Mouse (Mus musculus) embryonic facial prominence, embryonic 14.5 days (tissue): ENCODE results near the gene Rgs2. TPM values are rescaled to one million over a fixed set of nuclear protein-coding genes. Genes with fewer than 3 reads are reported as not detected.

Experiments
- ATAC-seq: fragments of 200-750 bp; cut with Nextera tagmentation; 2 replicates; pipeline ENCODE4 v1.8.0; 2017; ENCODE audit warnings: low read depth, moderate number of reproducible peaks, moderate TSS enrichment
- DNase-seq: peaks from one replicate; pipeline ENCODE4 v3.0.0-alpha.2; 2015; ENCODE audit warnings: low spot score
- H3K27ac ChIP-seq: fragments of 300-500 bp; sonication (generic); replicated peaks from 2 replicates; pipeline ENCODE4 v1.5.1; 2014; ENCODE audit warnings: low read depth, mild to moderate bottlenecking, low read length, moderate library complexity
- H3K27me3 ChIP-seq: fragments of 300-500 bp; sonication (generic); replicated peaks from 2 replicates; pipeline ENCODE4 v1.6.1; 2014; ENCODE audit warnings: low read length; ENCODE audit not compliant: control insufficient read depth, insufficient read depth
- H3K36me3 ChIP-seq: fragments of 300-500 bp; sonication (generic); 2 replicates; pipeline ENCODE4 v1.6.1; 2014; ENCODE audit warnings: low read length, mixed read lengths; ENCODE audit not compliant: control insufficient read depth, insufficient read depth
- H3K4me1 ChIP-seq: fragments of 300-500 bp; sonication (generic); 2 replicates; pipeline ENCODE4 v1.6.1; 2014; ENCODE audit warnings: antibody characterized with exemption, low read length; ENCODE audit not compliant: control insufficient read depth, insufficient read depth
- H3K4me2 ChIP-seq: fragments of 300-500 bp; sonication (generic); 2 replicates; pipeline ENCODE4 v1.6.1; 2014; ENCODE audit warnings: low read depth, mild to moderate bottlenecking, low read length, moderate library complexity, mixed read lengths
- H3K4me3 ChIP-seq: fragments of 300-500 bp; sonication (generic); 2 replicates; pipeline ENCODE4 v1.5.1; 2014; ENCODE audit warnings: low read depth, mild to moderate bottlenecking, low read length
- H3K9ac ChIP-seq: fragments of 300-500 bp; sonication (generic); 2 replicates; pipeline ENCODE4 v1.6.1; 2014; ENCODE audit warnings: low read depth, mild to moderate bottlenecking, low read length, moderate library complexity, mixed read lengths
- H3K9me3 ChIP-seq: fragments of 300-500 bp; sonication (generic); 2 replicates; pipeline ENCODE4 v1.6.1; 2016; ENCODE audit warnings: low read length; ENCODE audit not compliant: control insufficient read depth
- WGBS: fragments of 180-500 bp; shearing (Covaris S2); extraction: QIAGEN DNeasy Blood & Tissue Kit; methylation state at CpG from one replicate; pipeline ENCODE4 v1.1.7; 2014; 5-methylcytosine and 5-hydroxymethylcytosine counted together
- polyA plus RNA-seq: library from polyadenylated mRNA; unstranded; fragments of >200 nt; fragmentation: Nextera tagmentation; extraction: Ambion mirVana; gene quantifications from 2 replicates; pipeline ENCODE4 v1.2.1, GENCODE M21; 2014

Rgs2 gene
- polyA plus RNA-seq, 1 experiment from 2014 or later, result 49.2 TPM

DNA sequence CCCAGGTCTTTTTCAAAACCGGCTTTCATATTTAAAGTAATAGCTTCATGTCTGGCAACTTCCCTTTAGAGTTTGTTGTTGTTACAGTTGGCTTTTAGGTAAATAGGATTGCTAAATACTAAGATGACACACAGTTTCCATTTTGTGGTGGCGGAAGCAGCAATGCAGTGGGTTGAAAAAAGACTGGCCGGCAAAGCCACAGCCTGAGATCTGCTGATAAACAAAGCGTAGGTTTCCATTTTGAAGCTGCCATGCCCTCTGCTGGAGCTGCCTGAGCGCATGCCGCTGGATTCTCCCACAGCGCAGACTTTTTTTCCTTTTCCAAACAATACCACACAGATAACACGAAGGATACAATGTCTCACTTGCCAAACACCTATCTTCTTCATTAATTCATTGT, 2.6 kb upstream of the Rgs2 start:
- Histone ChIP-seq H3K9ac (peak overlapping the region; percentile 47; the same call in 1 of the 2 replicates), H3K4me3 (peak overlapping the region; percentile 23), H3K4me2 (peak overlapping the region; percentile 55), H3K27me3 (no peaks in the 10 kb centered on the region), H3K36me3 (peaks cover 4% of the 10 kb centered on the region), H3K9me3 (no peaks in the 10 kb centered on the region), H3K4me1 (0 out of 2 replicates have a peak, but pooled peaks cover 7% of the 10 kb centered on the region), H3K27ac (no peak overlapping the region)
- 1% methylated on average over 8 of the region's 8 CpGs for WGBS
- DNase-seq (peak; percentile 91), ATAC-seq (no peak)

GRCm38 (mm10) chr1:144005648-144006047, 1.7 kb upstream of the Rgs2 start:
- H3K4me1 ChIP-seq, result 0 out of 2 replicates have a peak, but pooled peaks cover 7% of the 10 kb centered on the region
- no peaks in the 10 kb centered on the region for H3K9me3 ChIP-seq
- DNase-seq (no peak), ATAC-seq (no peak)
- H3K27ac ChIP-seq, result no peak overlapping the region
- no peak overlapping the region for H3K9ac ChIP-seq
- H3K4me3 ChIP-seq, result no peak overlapping the region
- H3K27me3 ChIP-seq, result no peaks in the 10 kb centered on the region
- peaks cover 13% of the 10 kb centered on the region for H3K36me3 ChIP-seq
- H3K4me2 ChIP-seq, result no peak overlapping the region

DNA sequence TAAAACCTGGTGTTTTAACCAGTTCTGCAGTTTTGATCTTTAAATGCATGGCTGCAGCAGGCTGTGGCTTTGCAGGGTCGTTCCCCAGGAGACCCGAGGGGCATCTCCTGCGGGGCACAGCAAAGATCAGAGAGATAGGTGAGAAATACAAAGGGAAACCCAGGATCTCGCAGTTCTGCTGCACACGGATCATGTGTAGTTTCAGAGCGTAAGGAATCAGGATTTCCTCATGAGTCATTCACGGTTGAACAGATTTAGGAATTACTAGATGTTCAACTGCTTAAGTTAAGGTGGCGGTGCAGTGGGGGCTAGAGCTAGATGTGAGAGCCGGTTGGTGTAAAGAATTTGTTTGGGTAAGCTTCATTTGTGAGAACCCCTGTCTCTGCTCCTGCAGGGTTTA, 780 bp upstream of the Rgs2 start:
- Histone ChIP-seq H3K9ac (peak overlapping the region; percentile 59), H3K27me3 (no peaks in the 10 kb centered on the region), H3K4me2 (peak overlapping the region; percentile 72), H3K9me3 (no peaks in the 10 kb centered on the region), H3K4me1 (0 out of 2 replicates have a peak, but pooled peaks cover 7% of the 10 kb centered on the region), H3K36me3 (peaks cover 14% of the 10 kb centered on the region), H3K27ac (peak overlapping the region; percentile 81; the same call in 1 of the 2 replicates), H3K4me3 (peak overlapping the region; percentile 71)
- ATAC-seq (no peak), DNase-seq (peak; percentile 57)
- 3% methylated on average over 9 of the region's 9 CpGs for WGBS

DNA sequence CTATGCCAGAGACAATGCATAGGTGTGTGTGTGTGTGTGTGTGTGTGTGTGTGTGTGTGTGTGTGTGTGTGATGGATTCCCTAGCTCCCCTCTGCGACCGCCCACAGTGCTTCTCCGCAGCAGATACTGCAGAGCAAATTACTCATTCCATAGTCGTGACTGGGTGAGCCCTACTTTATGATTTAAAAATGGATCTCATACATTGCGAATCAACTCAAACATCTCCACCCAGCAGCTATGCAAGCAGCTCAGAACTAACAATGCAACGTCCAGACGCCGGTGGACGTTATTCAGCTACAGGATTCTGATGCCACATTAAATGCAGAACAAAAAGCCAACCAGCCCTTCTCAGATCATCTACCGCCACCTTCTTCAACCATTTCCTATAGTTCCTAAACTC, 545 bp downstream of the Rgs2 start:
- H3K4me1 ChIP-seq, result 0 out of 2 replicates have a peak, but pooled peaks cover 7% of the 10 kb centered on the region
- no peaks in the 10 kb centered on the region for H3K27me3 ChIP-seq
- H3K27ac ChIP-seq, result peak overlapping the region; percentile 42
- peak; percentile 3; the same call in 1 of the 2 replicates for ATAC-seq
- H3K4me2 ChIP-seq, result peak overlapping the region; percentile 72
- WGBS, result 5% methylated on average over 10 of the region's 10 CpGs
- no peaks in the 10 kb centered on the region for H3K9me3 ChIP-seq
- DNase-seq, result peak; percentile 43
- H3K9ac ChIP-seq, result peak overlapping the region; percentile 69
- H3K4me3 ChIP-seq, result peak overlapping the region; percentile 71
- H3K36me3 ChIP-seq, result peaks cover 14% of the 10 kb centered on the region

DNA sequence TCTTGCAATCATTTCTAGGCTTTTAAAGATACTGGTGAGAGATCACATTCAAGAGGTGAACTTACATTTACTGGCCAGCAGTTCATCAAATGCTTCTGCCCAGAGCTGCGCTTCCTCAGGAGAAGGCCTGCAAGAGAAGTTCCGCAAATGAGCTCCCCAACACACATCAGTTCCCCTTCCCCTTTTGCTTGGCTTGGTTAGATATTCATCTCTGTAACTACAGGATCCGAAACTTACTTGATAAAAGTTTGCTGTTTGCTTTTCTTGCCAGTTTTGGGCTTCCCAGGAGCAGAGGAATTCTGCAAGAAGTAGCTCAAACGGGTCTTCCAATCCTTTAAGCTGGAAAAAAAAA, 1.3 kb downstream of the Rgs2 start:
- ATAC-seq (no peak), DNase-seq (no peak)
- Histone ChIP-seq H3K27ac (no peak overlapping the region), H3K4me3 (peak overlapping the region; percentile 71), H3K4me2 (peak overlapping the region; percentile 72), H3K27me3 (no peaks in the 10 kb centered on the region), H3K9ac (peak overlapping the region; percentile 69), H3K9me3 (no peaks in the 10 kb centered on the region), H3K36me3 (peaks cover 14% of the 10 kb centered on the region), H3K4me1 (0 out of 2 replicates have a peak, but pooled peaks cover 7% of the 10 kb centered on the region)
- 64% methylated on average over 4 of the region's 4 CpGs for WGBS

DNA sequence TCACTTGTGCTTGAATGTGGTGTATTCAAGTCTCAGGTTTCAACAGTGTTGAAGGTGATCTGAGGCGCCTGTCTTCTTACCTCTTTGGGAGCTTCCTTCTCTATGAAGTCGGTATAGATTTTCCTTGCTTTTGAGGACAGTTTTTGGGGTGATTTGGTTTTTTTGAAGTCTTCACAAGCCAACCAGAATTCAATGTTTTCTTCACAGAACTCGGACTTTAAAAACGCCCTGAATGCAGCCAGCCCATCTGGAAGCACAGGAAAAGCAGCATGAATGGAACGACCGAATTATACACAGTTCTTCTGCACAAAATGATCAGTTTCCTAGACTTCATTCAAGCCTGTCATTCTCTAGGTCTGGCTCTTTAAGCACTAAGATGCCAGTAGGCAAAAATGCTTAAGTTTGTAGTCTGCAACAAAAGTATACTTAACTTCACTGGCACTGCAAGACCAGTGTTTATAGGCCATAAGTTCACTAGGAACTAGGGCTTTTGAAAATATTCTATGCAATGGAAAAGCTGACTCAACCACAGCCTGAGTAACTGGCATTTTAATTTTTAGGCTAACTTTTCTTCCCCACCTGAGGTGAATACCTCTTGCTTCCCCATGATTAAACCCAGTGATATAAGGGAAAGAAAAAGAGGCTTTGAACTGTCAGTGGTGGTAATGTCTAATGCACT, 1.8 kb downstream of the Rgs2 start:
- 0 out of 2 replicates have a peak, but pooled peaks cover 7% of the 10 kb centered on the region for H3K4me1 ChIP-seq
- WGBS, result 80% methylated on average over 6 of the region's 6 CpGs
- H3K9ac ChIP-seq, result peak overlapping the region; percentile 69
- peak overlapping the region; percentile 71 for H3K4me3 ChIP-seq
- H3K9me3 ChIP-seq, result no peaks in the 10 kb centered on the region
- DNase-seq (no peak), ATAC-seq (no peak)
- H3K4me2 ChIP-seq, result peak overlapping the region; percentile 72
- H3K36me3 ChIP-seq, result peaks cover 14% of the 10 kb centered on the region
- H3K27me3 ChIP-seq, result no peaks in the 10 kb centered on the region
- no peak overlapping the region for H3K27ac ChIP-seq

DNA sequence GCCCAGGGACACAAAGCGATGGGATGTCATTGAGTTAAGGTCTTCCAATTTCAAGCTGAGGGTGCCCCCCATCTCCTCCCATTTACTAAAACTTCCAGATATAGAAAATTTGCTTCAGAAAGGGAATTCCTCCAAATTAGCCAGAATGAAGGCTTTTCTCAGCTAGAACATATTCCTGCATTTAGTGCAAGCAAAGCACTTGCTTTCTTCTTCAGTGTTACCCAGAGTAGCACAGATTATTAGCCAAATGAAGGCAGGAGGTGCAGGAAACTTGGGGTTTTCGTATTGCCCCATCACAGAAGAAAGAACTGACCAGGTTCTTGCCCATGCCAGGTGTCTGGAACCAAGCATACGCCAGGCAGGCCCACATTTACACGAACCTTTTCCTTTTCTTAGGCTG, 3.7 kb downstream of the Rgs2 start:
- 0 out of 2 replicates have a peak, but pooled peaks cover 7% of the 10 kb centered on the region for H3K4me1 ChIP-seq
- DNase-seq (no peak), ATAC-seq (no peak)
- H3K4me2 ChIP-seq, result no peak overlapping the region
- no peaks in the 10 kb centered on the region for H3K9me3 ChIP-seq
- no peak overlapping the region for H3K9ac ChIP-seq
- H3K27me3 ChIP-seq, result no peaks in the 10 kb centered on the region
- no peak overlapping the region for H3K27ac ChIP-seq
- H3K4me3 ChIP-seq, result no peak overlapping the region
- H3K36me3 ChIP-seq, result peaks cover 14% of the 10 kb centered on the region
- 81% methylated on average over 4 of the region's 4 CpGs for WGBS

DNA sequence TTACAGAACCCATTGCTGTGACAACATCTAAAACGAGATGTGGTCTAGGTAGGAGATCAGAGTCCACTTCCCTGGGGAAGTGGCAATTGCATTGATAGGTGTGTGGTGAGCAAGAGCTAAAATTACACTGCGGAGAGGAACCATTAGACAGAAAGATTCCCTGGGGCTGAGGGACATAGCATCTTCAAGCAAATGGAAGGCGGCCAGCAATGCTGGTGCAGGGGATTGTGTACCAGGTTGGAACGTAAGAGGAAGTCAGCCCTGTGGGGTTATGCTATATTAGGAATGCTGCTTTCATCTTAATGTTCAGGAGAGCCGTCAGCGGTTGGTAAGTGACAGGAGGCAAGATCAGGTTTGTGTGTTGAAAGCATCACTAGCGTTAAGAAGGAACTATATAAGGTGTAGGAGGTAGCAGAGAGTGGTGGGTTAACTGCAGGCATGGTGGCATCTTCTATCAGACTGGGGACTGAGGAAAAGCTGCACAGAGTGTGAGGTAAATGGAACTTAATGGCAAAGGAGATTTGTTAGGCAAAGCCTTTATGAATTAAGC, 4.5 kb downstream of the Rgs2 start:
- peaks cover 14% of the 10 kb centered on the region for H3K36me3 ChIP-seq
- ATAC-seq (no peak), DNase-seq (no peak)
- no peak overlapping the region for H3K4me3 ChIP-seq
- H3K4me1 ChIP-seq, result 0 out of 2 replicates have a peak, but pooled peaks cover 7% of the 10 kb centered on the region
- H3K27me3 ChIP-seq, result no peaks in the 10 kb centered on the region
- 54% methylated on average over 7 of the region's 7 CpGs for WGBS
- H3K4me2 ChIP-seq, result no peak overlapping the region
- H3K27ac ChIP-seq, result no peak overlapping the region
- no peaks in the 10 kb centered on the region for H3K9me3 ChIP-seq
- no peak overlapping the region for H3K9ac ChIP-seq

DNA sequence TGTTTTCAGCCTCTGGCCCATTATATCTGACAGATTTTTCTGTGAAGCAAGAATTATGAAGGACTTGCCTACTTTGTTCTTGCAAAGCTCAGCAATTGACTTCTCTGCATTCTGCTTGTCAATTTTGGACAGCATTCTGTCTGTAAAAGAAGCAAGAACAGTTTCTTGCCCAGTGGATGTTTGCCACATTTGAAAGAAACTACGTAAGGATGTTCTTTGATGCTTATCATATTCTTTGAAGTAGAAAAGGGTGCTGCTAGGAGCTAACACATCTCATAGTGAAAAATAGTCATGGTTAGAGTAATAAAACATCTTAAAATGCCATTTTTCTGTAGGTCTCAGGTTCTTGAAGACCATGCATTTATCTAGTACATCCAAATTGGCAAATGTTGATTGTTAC, 10.9 kb downstream of the Rgs2 start:
- H3K27me3 ChIP-seq, result no peaks in the 10 kb centered on the region
- no peaks in the 10 kb centered on the region for H3K9me3 ChIP-seq
- ATAC-seq, result no peak
- H3K4me3 ChIP-seq, result no peak overlapping the region
- no peak overlapping the region for H3K9ac ChIP-seq
- DNase-seq, result no peak
- 73% methylated on average over 1 of the region's 1 CpGs for WGBS
- H3K4me1 ChIP-seq, result no peaks in the 10 kb centered on the region
- no peak overlapping the region for H3K4me2 ChIP-seq
- no peaks in the 10 kb centered on the region for H3K36me3 ChIP-seq
- H3K27ac ChIP-seq, result no peak overlapping the region
